Mouse (Mus musculus) spleen, adult 2 months (tissue): ENCODE data around the gene Rab4a.
"Not testable (repeated sequence)": the region's sequence is repeated elsewhere in the genome, so short reads cannot be mapped to it uniquely, and the experiment has no call there.

Experiments
- CTCF ChIP-seq: fragments of 200-500 bp; IDR thresholded peaks from 2 replicates; pipeline ENCODE4 v1.5.1; 2011; ENCODE audit warnings: mild to moderate bottlenecking, inconsistent platforms; ENCODE audit not compliant: insufficient read depth, insufficient read length, insufficient replicate concordance; ENCODE audit errors: extremely low read depth
- POLR2A ChIP-seq: fragments of 200-500 bp; IDR thresholded peaks from 2 replicates; pipeline ENCODE4 v1.6.1; 2011; ENCODE audit warnings: low read depth, low read length, inconsistent platforms

DNA sequence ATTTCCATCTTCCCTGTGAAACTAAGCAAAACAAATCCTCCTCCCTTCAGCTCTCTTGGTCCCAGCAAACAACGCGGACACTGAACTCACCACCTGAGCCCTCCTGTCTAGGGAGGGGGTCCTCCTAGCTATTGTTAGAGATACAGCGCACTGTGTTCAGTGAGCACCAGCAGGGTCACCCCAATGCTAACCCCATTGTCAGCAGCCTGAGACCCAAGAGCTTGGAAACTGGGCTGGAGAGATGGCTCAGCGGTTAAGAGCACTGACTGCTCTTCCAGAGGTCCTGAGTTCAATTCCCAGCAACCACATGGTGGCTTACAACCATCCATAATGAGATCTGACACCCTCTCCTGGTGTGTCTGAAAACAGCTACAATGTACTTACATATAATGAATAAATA lies 3.6 kb downstream of the Rab4a start:
- not testable (repeated sequence) for TF ChIP-seq CTCF, POLR2A
